Mouse (Mus musculus) limb, embryonic 10.5 days (tissue): ENCODE results near the gene Col28a1. TPM values are rescaled to one million over a fixed set of nuclear protein-coding genes. Genes with fewer than 3 reads are reported as not detected.
A peak's percentile ranks its signal among the peaks of the same experiment; 100 is the strongest.

Experiments
- DNase-seq: peaks from one replicate; pipeline ENCODE4 v3.0.0-alpha.2; 2017; ENCODE audit warnings: low spot score
- H3K27ac ChIP-seq: fragments of 300-500 bp; sonication (generic); 2 replicates; pipeline ENCODE4 v1.5.1; 2016; ENCODE audit warnings: mild to moderate bottlenecking
- H3K27me3 ChIP-seq: fragments of 300-500 bp; sonication (generic); 2 replicates; pipeline ENCODE4 v1.6.1; 2016; ENCODE audit warnings: low read depth, mild to moderate bottlenecking; ENCODE audit not compliant: poor library complexity, severe bottlenecking
- H3K36me3 ChIP-seq: fragments of 300-500 bp; sonication (generic); 2 replicates; pipeline ENCODE4 v1.6.1; 2016; ENCODE audit warnings: mild to moderate bottlenecking, moderate library complexity
- H3K4me1 ChIP-seq: fragments of 300-500 bp; sonication (generic); 2 replicates; pipeline ENCODE4 v1.6.1; 2016
- H3K4me3 ChIP-seq: fragments of 300-500 bp; sonication (generic); 2 replicates; pipeline ENCODE4 v1.5.1; 2016; ENCODE audit warnings: mild to moderate bottlenecking, moderate library complexity
- H3K9me3 ChIP-seq: fragments of 300-500 bp; sonication (generic); replicated peaks from 2 replicates; pipeline ENCODE4 v1.6.1; 2016; ENCODE audit warnings: mild to moderate bottlenecking
- WGBS: fragments of 180-500 bp; shearing (Covaris S2); methylation state at CpG from one replicate; pipeline ENCODE4 v1.1.7; 2016; 5-methylcytosine and 5-hydroxymethylcytosine counted together
- polyA plus RNA-seq: library from polyadenylated mRNA; unstranded; fragments of >200 nt; fragmentation: Nextera tagmentation; extraction: Ambion mirVana; gene quantifications from 2 replicates; pipeline ENCODE4 v1.2.1, GENCODE M21; 2016

Col28a1 gene
- polyA plus RNA-seq, 1 experiment from 2014 or later = 0.15 TPM

DNA sequence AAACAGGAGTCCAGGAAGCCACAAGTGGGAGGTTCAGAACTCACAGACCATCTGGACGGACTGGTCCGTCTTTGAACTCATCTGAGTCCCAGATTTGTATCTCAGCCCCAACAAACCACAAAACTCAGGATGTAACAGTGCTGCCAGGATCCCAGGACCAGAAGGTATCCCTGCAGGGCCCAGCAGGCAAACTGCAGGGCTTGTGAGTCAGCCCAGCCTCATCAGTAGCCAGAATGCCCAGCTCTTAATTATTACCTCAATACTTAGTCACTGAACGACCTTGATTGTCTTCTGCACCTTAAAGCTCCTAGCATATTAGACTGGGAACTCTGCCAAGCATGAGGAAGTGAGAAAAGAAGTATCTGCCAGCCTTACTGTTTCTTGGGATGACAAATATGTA, 96.6 kb downstream of the Col28a1 start:
- Histone ChIP-seq H3K9me3 (no peaks in the 10 kb centered on the region), H3K4me3 (no peak overlapping the region), H3K4me1 (peaks cover 15% of the 10 kb centered on the region), H3K27ac (peak overlapping the region; percentile 46; the same call in 1 of the 2 replicates), H3K27me3 (no peaks in the 10 kb centered on the region), H3K36me3 (no peaks in the 10 kb centered on the region)
- DNase-seq = no peak
- 66% methylated on average over 3 of the region's 3 CpGs for WGBS

DNA sequence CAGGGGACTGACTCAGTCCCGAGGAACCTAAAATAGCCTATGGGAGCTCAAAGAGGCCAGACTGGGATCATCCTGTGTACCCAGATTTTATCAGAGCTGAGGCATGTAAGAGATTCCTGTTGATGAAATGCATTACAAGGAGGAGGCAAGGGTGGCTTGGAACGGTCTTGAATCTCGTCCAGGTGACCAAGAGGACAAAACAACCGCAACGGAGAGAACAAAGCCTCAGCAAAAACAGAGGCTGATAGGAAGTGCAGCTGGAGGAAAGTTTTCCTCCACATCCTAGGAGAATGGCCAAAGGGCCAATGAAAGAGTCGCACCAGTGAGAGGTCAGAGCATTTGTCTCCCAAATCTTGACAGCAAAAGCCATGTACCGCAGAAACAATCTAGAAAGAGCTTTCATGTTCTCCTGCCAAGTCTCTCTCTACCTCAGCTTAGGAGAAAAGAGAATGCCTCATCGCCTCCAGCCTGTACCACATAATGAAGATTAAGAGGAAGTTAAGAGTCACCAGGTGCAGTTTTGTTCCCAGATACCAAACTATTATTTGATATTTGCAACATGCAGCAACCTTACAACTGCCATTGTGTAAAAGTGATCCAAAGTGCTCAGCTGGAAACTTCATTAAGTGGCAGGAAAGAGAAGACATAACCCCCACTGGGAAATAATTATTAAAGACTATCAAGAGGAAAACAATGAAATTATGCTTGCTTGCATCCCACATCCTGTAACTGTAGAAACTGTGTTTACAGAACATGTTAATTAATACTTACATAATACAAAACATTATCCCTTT, 98.1 kb downstream of the Col28a1 start:
- WGBS = 67% methylated on average over 8 of the region's 8 CpGs
- no peak overlapping the region for H3K4me3 ChIP-seq
- H3K27ac ChIP-seq = 0 out of 2 replicates have a peak overlapping the region, but pooled peaks have one; percentile 7
- no peak for DNase-seq
- no peaks in the 10 kb centered on the region for H3K36me3 ChIP-seq
- peaks cover 15% of the 10 kb centered on the region for H3K4me1 ChIP-seq
- H3K27me3 ChIP-seq = no peaks in the 10 kb centered on the region
- H3K9me3 ChIP-seq = no peaks in the 10 kb centered on the region

DNA sequence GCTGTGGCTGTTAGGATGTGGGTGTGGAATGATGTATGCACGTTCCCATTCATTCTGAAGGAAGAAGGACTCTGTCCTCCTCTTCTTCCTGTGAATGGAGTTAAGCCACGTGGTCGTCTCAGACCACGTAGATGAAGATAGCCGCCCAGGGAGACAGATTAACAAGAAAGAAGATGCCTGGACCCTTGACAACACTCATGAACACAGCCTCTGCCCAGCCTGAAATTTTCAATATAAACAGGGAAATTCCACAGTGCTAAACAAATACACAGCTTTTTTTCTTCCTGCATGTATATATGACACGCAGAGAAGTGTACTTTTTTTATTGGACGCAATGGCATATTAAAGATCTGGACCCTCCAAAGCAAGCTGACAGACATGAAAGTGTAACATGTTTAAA, 98.9 kb downstream of the Col28a1 start:
- Histone ChIP-seq H3K36me3 (no peaks in the 10 kb centered on the region), H3K9me3 (no peaks in the 10 kb centered on the region), H3K27me3 (no peaks in the 10 kb centered on the region), H3K27ac (no peak overlapping the region), H3K4me3 (no peak overlapping the region), H3K4me1 (peaks cover 15% of the 10 kb centered on the region)
- WGBS = 96% methylated on average over 7 of the region's 7 CpGs
- DNase-seq = no peak

DNA sequence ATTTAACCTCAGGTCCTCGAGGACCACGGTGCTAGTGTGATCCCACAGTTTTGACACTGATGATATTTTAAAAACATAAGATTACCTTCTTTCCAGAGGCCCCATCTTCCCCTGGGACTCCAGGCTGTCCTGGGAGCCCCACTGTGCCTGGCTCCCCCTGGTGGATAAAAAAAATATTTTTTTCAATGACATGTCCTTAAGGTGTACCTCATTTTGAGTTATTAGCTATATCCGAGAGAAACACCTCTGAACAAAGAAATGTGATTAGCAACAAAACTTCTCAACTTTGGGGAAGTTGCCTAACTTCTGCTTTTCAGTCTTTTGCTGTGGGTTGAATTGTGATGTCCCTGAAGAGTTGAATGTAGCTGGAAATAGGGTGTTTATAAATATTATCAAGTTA, 105.6 kb downstream of the Col28a1 start:
- Histone ChIP-seq H3K27me3 (no peaks in the 10 kb centered on the region), H3K9me3 (no peaks in the 10 kb centered on the region), H3K36me3 (no peaks in the 10 kb centered on the region), H3K4me1 (peaks cover 19% of the 10 kb centered on the region), H3K4me3 (no peak overlapping the region), H3K27ac (no peak overlapping the region)
- DNase-seq = no peak
- WGBS = 68% methylated on average over 3 of the region's 3 CpGs

DNA sequence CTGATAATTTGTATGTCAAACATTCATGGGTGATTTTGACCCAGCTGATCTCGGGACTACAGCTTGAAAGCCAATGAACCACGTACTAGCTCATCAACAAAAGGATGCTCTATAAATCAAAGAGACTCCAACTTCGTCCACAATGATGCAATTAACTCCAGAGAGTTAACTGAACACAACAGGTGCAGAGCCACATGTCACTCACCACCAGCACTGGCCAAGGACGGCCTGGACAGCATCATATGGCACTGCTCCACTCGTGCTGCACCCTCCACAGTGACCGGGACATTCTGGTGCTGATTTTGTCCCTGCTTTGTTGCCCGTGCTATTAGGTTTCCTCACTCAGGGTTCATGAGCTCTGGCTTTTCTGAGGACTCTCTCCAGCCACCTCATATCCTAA, 107.6 kb downstream of the Col28a1 start:
- Histone ChIP-seq H3K9me3 (no peaks in the 10 kb centered on the region), H3K36me3 (no peaks in the 10 kb centered on the region), H3K27me3 (no peaks in the 10 kb centered on the region), H3K27ac (no peak overlapping the region), H3K4me1 (peaks cover 23% of the 10 kb centered on the region), H3K4me3 (no peak overlapping the region)
- DNase-seq = no peak
- WGBS = 55% methylated on average over 7 of the region's 7 CpGs

DNA sequence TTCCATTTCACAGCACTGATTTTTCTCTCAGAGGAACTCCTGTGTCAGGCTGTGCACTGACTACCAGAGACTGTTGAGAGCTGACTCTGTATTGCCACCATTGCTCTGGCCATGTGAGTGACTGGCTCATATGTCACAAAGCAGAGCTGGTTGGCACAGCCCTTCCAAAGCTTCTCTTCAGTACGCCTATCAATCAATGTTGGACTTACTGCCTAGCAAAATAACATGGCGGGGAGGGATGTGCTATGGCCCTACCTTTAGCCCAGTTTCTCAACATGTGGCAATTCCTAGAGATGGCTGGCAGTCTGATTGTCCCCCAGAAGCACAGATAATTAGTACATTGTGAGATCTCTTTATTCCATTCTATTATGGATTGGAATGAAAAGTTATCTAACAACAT, 109.2 kb downstream of the Col28a1 start:
- Histone ChIP-seq H3K4me3 (no peak overlapping the region), H3K36me3 (no peaks in the 10 kb centered on the region), H3K27me3 (no peaks in the 10 kb centered on the region), H3K4me1 (peaks cover 26% of the 10 kb centered on the region), H3K9me3 (no peaks in the 10 kb centered on the region), H3K27ac (no peak overlapping the region)
- WGBS = 85% methylated on average over 2 of the region's 2 CpGs
- no peak for DNase-seq

DNA sequence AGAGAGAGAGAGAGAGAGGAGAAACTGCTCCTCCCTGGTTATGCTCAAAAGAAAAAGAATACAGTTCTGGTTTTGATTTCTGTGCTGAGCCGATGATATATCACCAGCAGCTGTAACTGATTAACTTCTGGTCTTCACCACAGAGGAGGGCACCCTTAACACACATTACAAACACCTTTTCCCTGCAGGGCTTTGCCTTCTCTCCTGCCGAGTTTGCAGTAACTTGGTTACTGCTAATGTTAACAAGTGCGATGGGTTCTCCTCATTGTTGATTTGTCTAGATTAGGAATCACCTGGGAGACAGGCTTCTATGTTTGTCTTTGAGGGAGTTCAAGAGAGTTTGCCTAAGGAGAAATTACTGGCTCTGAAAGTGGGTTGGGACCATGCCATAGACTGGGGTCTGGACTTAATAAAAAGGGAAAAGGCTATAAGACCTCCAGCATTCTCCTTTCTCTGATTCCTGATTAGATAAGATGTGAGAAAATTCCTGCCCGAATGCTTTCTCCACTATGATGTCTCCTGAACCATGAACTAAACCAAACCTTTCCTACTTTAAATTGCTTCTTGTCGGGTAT, 114.8 kb downstream of the Col28a1 start:
- H3K4me1 ChIP-seq = peaks cover 27% of the 10 kb centered on the region
- no peak overlapping the region for H3K4me3 ChIP-seq
- H3K9me3 ChIP-seq = no peaks in the 10 kb centered on the region
- peak; percentile 51 for DNase-seq
- WGBS = 30% methylated on average over 5 of the region's 5 CpGs
- H3K36me3 ChIP-seq = no peaks in the 10 kb centered on the region
- H3K27me3 ChIP-seq = no peaks in the 10 kb centered on the region
- H3K27ac ChIP-seq = peak overlapping the region; percentile 64

DNA sequence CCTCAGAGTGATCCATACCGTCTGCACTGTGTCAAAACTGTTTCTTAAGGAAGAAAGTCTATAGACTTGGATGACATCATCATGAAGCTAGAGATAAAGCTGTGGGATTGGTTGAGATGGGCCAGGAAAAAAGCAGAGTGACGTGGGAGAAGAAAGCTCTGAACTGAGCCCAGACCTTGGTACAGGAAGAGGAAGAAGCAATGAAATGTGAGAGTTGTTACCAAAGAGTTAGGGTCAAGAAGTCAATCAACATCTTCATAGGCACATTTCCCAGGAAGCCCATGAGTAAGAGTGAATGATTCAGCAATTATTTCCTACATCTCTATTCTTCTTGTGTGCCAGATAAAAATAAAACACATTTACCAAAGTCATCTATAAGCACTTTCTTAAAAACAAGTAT, 117.5 kb downstream of the Col28a1 start:
- Histone ChIP-seq H3K27me3 (no peaks in the 10 kb centered on the region), H3K27ac (no peak overlapping the region), H3K36me3 (no peaks in the 10 kb centered on the region), H3K9me3 (no peaks in the 10 kb centered on the region), H3K4me1 (peaks cover 26% of the 10 kb centered on the region), H3K4me3 (no peak overlapping the region)
- no peak for DNase-seq
- WGBS = 61% methylated on average over 2 of the region's 2 CpGs

DNA sequence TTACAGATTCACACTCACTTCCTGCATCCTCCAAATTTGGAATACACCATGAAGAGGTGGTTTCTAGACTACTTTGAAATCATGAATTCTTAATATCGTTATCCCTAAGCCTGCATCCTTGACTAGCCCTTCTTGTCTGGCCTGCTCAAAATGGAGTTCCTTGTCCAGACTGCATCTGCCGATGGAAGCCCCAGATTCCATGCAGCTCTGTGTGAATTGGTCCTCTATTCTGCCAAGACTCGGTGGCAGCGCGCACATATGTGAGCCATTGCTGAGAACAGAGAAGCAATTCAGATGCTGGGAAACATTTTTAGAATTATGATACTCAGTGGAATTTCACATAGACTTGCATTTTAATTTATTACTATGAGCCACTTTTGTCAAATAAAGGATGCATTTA, 123.4 kb downstream of the Col28a1 start:
- H3K9me3 ChIP-seq = no peaks in the 10 kb centered on the region
- peak overlapping the region; percentile 25; the same call in 1 of the 2 replicates for H3K27ac ChIP-seq
- no peaks in the 10 kb centered on the region for H3K36me3 ChIP-seq
- H3K4me3 ChIP-seq = no peak overlapping the region
- H3K27me3 ChIP-seq = no peaks in the 10 kb centered on the region
- WGBS = 90% methylated on average over 5 of the region's 5 CpGs
- H3K4me1 ChIP-seq = peaks cover 7% of the 10 kb centered on the region
- DNase-seq = no peak

DNA sequence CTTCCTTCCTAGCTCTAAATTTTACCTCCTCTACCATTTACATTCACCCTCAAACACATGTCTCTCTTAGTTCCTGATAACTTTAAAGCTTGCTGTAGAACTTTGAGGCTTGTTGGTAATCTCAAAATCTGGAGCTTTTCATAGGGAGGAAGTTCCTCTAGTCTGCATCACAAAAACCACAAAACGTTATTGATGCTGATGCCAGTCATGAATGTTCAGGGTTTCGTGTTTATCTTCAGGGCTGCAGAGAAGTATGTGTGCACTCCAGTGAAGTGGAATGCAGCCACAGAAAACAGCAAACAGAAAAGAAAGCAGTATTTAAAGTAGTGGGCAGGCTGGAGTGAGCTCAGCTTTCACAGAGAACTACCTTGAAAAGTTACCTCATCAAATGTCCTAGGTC, 124.0 kb downstream of the Col28a1 start:
- peak overlapping the region; percentile 12; the same call in 1 of the 2 replicates for H3K27ac ChIP-seq
- H3K36me3 ChIP-seq = no peaks in the 10 kb centered on the region
- no peak overlapping the region for H3K4me3 ChIP-seq
- H3K9me3 ChIP-seq = no peaks in the 10 kb centered on the region
- peaks cover 7% of the 10 kb centered on the region; the same call in 1 of the 2 replicates for H3K4me1 ChIP-seq
- no peaks in the 10 kb centered on the region for H3K27me3 ChIP-seq
- DNase-seq = no peak
- WGBS = 92% methylated on average over 2 of the region's 2 CpGs

DNA sequence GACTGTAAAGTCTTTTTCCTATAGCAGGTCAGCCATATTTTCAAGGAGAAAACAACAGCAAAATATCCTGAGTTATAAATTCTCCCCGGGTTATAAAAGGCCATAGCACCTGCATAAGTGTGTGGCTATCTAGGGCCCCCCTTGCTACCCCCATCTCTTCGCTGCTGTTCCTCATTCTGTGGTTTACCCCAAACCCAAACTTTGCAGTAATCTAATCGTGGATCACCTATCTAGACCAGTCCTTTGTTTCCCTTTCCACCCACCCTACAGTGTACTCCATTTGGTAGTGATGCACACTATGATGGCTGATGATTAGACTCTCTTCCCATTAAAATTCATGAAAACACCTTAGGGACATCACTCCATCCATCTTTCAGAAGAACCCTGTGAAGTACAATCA, 125.3 kb downstream of the Col28a1 start:
- Histone ChIP-seq H3K4me1 (peaks cover 11% of the 10 kb centered on the region), H3K9me3 (no peaks in the 10 kb centered on the region), H3K4me3 (no peak overlapping the region), H3K27ac (no peak overlapping the region), H3K27me3 (no peaks in the 10 kb centered on the region), H3K36me3 (no peaks in the 10 kb centered on the region)
- no peak for DNase-seq
- 91% methylated on average over 3 of the region's 3 CpGs for WGBS

DNA sequence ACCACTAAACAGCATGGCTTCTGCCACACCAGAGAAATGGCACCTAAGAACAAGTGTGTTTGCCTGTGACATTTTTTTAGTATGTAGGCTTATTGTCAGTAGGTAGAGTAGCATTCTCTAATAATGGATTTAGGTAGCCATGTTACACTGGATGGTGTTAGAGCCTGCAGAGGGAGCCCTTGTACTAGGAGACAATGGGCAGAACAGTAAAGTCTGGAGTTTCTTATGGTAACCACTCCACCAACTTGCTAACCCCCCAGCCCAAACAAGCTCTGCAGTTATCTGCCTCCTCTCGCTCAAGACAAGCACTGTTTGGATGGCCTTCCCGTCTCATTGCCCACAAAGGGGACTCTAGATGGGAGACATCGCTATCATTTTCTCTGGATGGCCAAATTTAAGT, 126.2 kb downstream of the Col28a1 start:
- DNase-seq = peak; percentile 55
- 49% methylated on average over 3 of the region's 3 CpGs for WGBS

DNA sequence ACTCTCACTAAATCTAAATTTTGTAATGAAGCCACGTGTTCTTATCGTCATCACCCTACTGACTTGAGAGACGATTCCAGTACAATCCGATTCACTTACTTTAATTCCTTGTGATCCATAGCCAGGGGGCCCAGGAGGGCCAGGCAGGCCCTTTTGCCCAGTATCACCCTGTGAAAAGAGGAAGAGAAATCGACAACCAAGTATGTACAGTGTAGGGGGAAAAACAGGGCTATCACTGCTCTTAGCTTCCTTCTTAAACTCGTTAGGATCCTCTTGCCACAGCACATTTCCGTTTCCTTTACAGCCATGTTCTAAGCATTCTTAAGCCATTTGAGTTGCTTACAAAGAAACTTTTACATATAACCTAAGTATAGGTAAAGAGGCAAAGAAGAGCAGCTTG, 133.2 kb downstream of the Col28a1 start:
- H3K27ac ChIP-seq = no peak overlapping the region
- peaks cover 4% of the 10 kb centered on the region for H3K4me1 ChIP-seq
- no peaks in the 10 kb centered on the region for H3K9me3 ChIP-seq
- 90% methylated on average over 7 of the region's 7 CpGs for WGBS
- H3K36me3 ChIP-seq = no peaks in the 10 kb centered on the region
- H3K27me3 ChIP-seq = no peaks in the 10 kb centered on the region
- no peak overlapping the region for H3K4me3 ChIP-seq
- DNase-seq = no peak

More for the DNA sequence above, 126.2 kb downstream of the Col28a1 start:
- no peaks in the 10 kb centered on the region for H3K36me3 ChIP-seq
- no peak overlapping the region for H3K27ac ChIP-seq
- H3K27me3 ChIP-seq = no peaks in the 10 kb centered on the region
- H3K4me1 ChIP-seq = peaks cover 11% of the 10 kb centered on the region
- H3K4me3 ChIP-seq = no peak overlapping the region
- no peaks in the 10 kb centered on the region for H3K9me3 ChIP-seq
